Mouse (Mus musculus) erythroblast, embryonic 14.5 days (primary cell): ENCODE measurements around the gene Bag6. TPM values are rescaled to one million over a fixed set of nuclear protein-coding genes. Genes with fewer than 3 reads are reported as not detected.

ENCODE experiments used
- H3K27me3 ChIP-seq: 2 replicates; pipeline ENCODE4 v1.6.1; 2012; ENCODE audit warnings: inconsistent platforms; ENCODE audit not compliant: control insufficient read depth
- H3K36me3 ChIP-seq: 2 replicates; pipeline ENCODE4 v1.6.1; 2012; ENCODE audit warnings: mild to moderate bottlenecking, inconsistent platforms; ENCODE audit not compliant: control insufficient read depth
- H3K4me1 ChIP-seq: 2 replicates; pipeline ENCODE4 v1.6.1; 2012; ENCODE audit warnings: inconsistent platforms; ENCODE audit not compliant: control insufficient read depth
- H3K4me3 ChIP-seq: replicated peaks from 2 replicates; pipeline ENCODE3; 2012; ENCODE audit warnings: moderate library complexity, mild to moderate bottlenecking, inconsistent platforms
- H3K9me3 ChIP-seq: 2 replicates; pipeline ENCODE4 v1.6.1; 2012; ENCODE audit warnings: low read length, inconsistent platforms, mixed read lengths; ENCODE audit not compliant: control insufficient read depth
- GATA1 ChIP-seq: IDR thresholded peaks from 2 replicates; pipeline ENCODE4 v1.6.1; 2012; ENCODE audit warnings: low read length, inconsistent platforms, mixed read lengths
- TAL1 ChIP-seq: IDR thresholded peaks from 3 replicates; pipeline ENCODE4 v1.6.1; 2012; ENCODE audit warnings: low read length, inconsistent platforms, mixed read lengths
- polyA plus RNA-seq: library from polyadenylated mRNA; stranded (reverse); fragments of >175 nt; gene quantifications from 2 replicates; pipeline ENCODE4 v1.2.3, GENCODE M21; 2012

Bag6 gene
- polyA plus RNA-seq, 1 experiment: 102 TPM

GRCm38 (mm10) chr17:35172445-35173234 is 37.7 kb downstream of the Bag6 start:
- Histone ChIP-seq H3K27me3 (0 out of 2 replicates have a peak, but pooled peaks cover 2% of the 10 kb centered on the region), H3K36me3 (no peaks in the 10 kb centered on the region), H3K4me3 (no peak overlapping the region), H3K9me3 (no peaks in the 10 kb centered on the region), H3K4me1 (peaks cover 2% of the 10 kb centered on the region)
- TF ChIP-seq GATA1: no peak
- TF ChIP-seq TAL1: no peak

- Histone ChIP-seq H3K4me1 (peaks cover 2% of the 10 kb centered on the region), H3K4me3 (no peak overlapping the region), H3K27me3 (0 out of 2 replicates have a peak, but pooled peaks cover 2% of the 10 kb centered on the region), H3K9me3 (no peaks in the 10 kb centered on the region), H3K36me3 (no peaks in the 10 kb centered on the region)
- TF ChIP-seq TAL1 (no peak), GATA1 (no peak)
Measured at GRCm38 (mm10) chr17:35173329-35173728, 38.4 kb downstream of the Bag6 start.

GRCm38 (mm10) chr17:35174201-35174977 is 39.4 kb downstream of the Bag6 start:
- H3K4me1 ChIP-seq: no peaks in the 10 kb centered on the region; the same call in 1 of the 2 replicates
- no peaks in the 10 kb centered on the region for H3K36me3 ChIP-seq
- TF ChIP-seq TAL1 (no peak), GATA1 (no peak)
- H3K9me3 ChIP-seq: no peaks in the 10 kb centered on the region
- H3K27me3 ChIP-seq: 0 out of 2 replicates have a peak, but pooled peaks cover 2% of the 10 kb centered on the region
- H3K4me3 ChIP-seq: no peak overlapping the region

- Histone ChIP-seq H3K36me3 (no peaks in the 10 kb centered on the region), H3K4me1 (no peaks in the 10 kb centered on the region; the same call in 1 of the 2 replicates), H3K4me3 (no peak overlapping the region), H3K27me3 (0 out of 2 replicates have a peak, but pooled peaks cover 2% of the 10 kb centered on the region), H3K9me3 (no peaks in the 10 kb centered on the region)
- no peak for TF ChIP-seq TAL1
- no peak for TF ChIP-seq GATA1
Measured at GRCm38 (mm10) chr17:35175382-35175781, 40.4 kb downstream of the Bag6 start.

- no peaks in the 10 kb centered on the region; the same call in 1 of the 2 replicates for H3K4me1 ChIP-seq
- TF ChIP-seq GATA1 (no peak), TAL1 (no peak)
Measured at GRCm38 (mm10) chr17:35175968-35176367, 41.0 kb downstream of the Bag6 start, which contains the start of gene Aif1. Gene Aif1 (minus strand): TSS chr17:35176068.

GRCm38 (mm10) chr17:35178528-35178927 is 43.5 kb downstream of the Bag6 start:
- Histone ChIP-seq H3K4me3 (no peak overlapping the region), H3K4me1 (no peaks in the 10 kb centered on the region; the same call in 1 of the 2 replicates), H3K36me3 (no peaks in the 10 kb centered on the region), H3K27me3 (no peaks in the 10 kb centered on the region), H3K9me3 (no peaks in the 10 kb centered on the region)
- TF ChIP-seq TAL1 (no peak), GATA1 (no peak)

More at GRCm38 (mm10) chr17:35175968-35176367, 41.0 kb downstream of the Bag6 start, which contains the start of gene Aif1:
- H3K27me3 ChIP-seq: 0 out of 2 replicates have a peak, but pooled peaks cover 2% of the 10 kb centered on the region
- no peaks in the 10 kb centered on the region for H3K9me3 ChIP-seq
- H3K4me3 ChIP-seq: no peak within 1 kb of the TSS
- H3K36me3 ChIP-seq: no peaks in the 10 kb centered on the region

GRCm38 (mm10) chr17:35180093-35180492 is 45.1 kb downstream of the Bag6 start:
- no peaks in the 10 kb centered on the region for H3K9me3 ChIP-seq
- H3K4me1 ChIP-seq: no peaks in the 10 kb centered on the region; the same call in 1 of the 2 replicates
- no peak for TF ChIP-seq TAL1
- TF ChIP-seq GATA1: no peak
- H3K27me3 ChIP-seq: no peaks in the 10 kb centered on the region
- no peak overlapping the region for H3K4me3 ChIP-seq
- H3K36me3 ChIP-seq: no peaks in the 10 kb centered on the region

- peak overlapping the region; percentile 61 for H3K4me3 ChIP-seq
- no peaks in the 10 kb centered on the region for H3K9me3 ChIP-seq
- no peaks in the 10 kb centered on the region for H3K36me3 ChIP-seq
- H3K4me1 ChIP-seq: peaks cover 13% of the 10 kb centered on the region
- TF ChIP-seq GATA1 (no peak), TAL1 (no peak)
- no peaks in the 10 kb centered on the region; the same call in 1 of the 2 replicates for H3K27me3 ChIP-seq
Measured at GRCm38 (mm10) chr17:35185639-35186611, 50.9 kb downstream of the Bag6 start.

- Histone ChIP-seq H3K4me3 (peak overlapping the region; percentile 61), H3K27me3 (no peaks in the 10 kb centered on the region; the same call in 1 of the 2 replicates), H3K9me3 (no peaks in the 10 kb centered on the region), H3K36me3 (no peaks in the 10 kb centered on the region), H3K4me1 (peaks cover 13% of the 10 kb centered on the region)
- TF ChIP-seq GATA1: no peak
- TF ChIP-seq TAL1: no peak
Measured at GRCm38 (mm10) chr17:35186681-35187080, 51.7 kb downstream of the Bag6 start.
